Mouse (Mus musculus): Measurements from ENCODE around the gene Cideb. TPM values are rescaled to one million over a fixed set of nuclear protein-coding genes. Genes with fewer than 3 reads are reported as not detected.

Cideb gene
- total RNA-seq (2014; fragmentation: Nextera tagmentation) (not detected in 2 replicates), total RNA-seq (2017) (not detected in 2 replicates)

GRCm38 (mm10) chr14:55758363-55758784 is at the start of gene Cideb:
Cideb (minus strand) TSS chr14:55758458.
- peak; percentile 23 for ATAC-seq (replicated peaks; ENCODE audit: poor library complexity, severe bottlenecking)

- no peak for ATAC-seq (replicated peaks; ENCODE audit: poor library complexity, severe bottlenecking)
These were observed 37.3 kb upstream of the Cideb start for GRCm38 (mm10) chr14:55795380-55796163.

DNA sequence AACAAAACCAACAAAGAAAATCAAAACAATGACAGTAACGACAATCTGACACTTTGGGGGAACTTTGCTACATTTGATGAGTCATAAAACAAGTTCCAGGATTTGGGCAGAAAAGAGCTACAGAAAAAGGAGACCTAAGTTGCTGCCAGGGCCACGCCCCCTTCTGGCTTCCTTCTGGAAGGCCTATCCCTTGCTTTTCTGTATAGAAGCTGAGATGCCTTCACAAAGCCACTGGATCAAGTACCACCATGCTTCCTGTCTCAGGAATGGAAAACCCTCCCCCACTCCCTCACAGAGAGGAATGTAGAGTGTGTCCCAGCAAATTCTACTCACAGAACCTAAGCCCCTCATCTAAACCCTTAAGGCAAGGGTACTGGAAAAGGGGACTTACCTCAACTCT is 35.7 kb upstream of the Cideb start:
- no peak for ATAC-seq (replicated peaks; ENCODE audit: poor library complexity, severe bottlenecking)

DNA sequence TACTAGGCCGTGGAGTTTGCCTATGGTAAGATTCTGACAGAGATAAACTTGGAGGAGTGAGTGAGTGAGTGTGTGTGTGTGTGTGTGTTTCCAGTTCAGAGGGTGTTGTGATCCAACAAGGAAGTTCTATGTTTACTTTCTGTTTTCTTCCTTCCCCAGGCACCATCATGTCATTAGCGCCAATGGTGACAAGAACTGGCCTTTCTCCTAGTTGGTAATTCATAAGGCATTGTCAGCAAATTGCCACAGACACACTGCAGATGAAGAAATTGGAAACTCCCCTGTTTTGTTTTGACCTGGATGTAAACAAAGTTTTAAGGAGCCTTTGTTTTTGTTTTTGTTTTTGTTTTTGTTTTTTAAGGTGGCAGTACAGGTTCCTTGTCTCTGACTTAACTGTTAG is 35.2 kb upstream of the Cideb start:
- ATAC-seq (replicated peaks; ENCODE audit: poor library complexity, severe bottlenecking), result no peak

DNA sequence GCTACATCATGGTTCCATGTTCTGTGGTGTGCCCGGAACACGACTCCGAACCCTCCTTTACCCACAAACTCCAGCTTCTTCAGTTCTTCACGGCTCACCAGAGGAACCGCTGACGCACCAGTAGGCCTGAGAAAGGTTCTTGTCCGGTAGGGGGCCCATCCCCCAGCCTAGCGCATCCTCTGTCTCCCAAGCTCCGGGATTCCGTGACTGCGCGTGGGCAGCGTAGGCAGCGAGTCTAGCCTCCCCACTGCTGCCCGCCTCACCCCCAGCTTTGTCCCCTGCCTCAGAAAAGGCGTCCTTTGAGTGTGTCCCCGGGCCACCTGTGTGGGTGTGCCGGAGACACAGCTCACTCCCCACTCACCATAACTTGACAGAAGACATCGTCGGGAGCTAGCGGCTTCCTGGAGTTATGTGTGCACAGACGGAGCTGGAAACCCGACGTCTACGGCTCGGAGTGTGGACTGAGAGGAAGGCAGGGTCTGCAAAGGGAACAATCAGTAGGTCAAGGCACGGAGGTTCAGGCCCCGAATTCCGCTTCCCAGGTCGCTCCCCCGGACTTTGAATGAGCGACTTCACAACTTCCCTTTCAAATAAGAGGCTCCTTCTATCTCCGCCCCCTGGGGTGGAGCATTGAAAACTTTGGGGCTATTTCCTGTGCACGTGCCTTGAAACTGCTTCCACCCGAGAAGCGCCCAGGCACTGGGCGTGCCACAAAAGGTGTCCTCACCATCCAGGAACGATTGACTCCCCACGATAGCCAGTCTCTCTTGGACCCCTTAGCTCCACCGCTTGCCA is 30.2 kb upstream of the Cideb start, which contains the start of gene Ripk3:
Gene Ripk3 (minus strand): TSS at position 610 of the 795 bp plus-strand sequence.
- ATAC-seq (replicated peaks; ENCODE audit: poor library complexity, severe bottlenecking), result peak; percentile 88

GRCm38 (mm10) chr14:55787731-55788130 is 29.5 kb upstream of the Cideb start:
- 0 out of 2 replicates have a peak, but pooled peaks have one; percentile 12 for ATAC-seq (replicated peaks; ENCODE audit: poor library complexity, severe bottlenecking)

- ATAC-seq (replicated peaks; ENCODE audit: poor library complexity, severe bottlenecking), result no peak
These were observed 26.9 kb upstream of the Cideb start for GRCm38 (mm10) chr14:55785195-55785594.

DNA sequence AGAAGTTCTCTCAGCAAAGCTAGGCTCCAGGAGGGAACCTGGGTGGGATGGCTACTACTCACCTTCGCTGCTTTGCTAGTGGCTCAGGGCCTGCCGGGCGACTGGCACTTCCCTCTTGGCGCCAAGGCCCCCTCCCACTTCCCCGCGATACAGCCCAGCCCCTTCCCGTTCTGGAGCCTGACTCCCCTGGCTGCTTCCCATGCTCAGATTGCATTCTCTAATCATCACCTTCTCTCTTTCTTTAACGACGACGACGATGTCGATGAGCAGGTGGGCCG is 25.6 kb upstream of the Cideb start, which contains the start of gene Adcy4:
Gene Adcy4 (minus strand): TSS at position 138 of the 278 bp plus-strand sequence.
- no peak for ATAC-seq (replicated peaks; ENCODE audit: poor library complexity, severe bottlenecking)

DNA sequence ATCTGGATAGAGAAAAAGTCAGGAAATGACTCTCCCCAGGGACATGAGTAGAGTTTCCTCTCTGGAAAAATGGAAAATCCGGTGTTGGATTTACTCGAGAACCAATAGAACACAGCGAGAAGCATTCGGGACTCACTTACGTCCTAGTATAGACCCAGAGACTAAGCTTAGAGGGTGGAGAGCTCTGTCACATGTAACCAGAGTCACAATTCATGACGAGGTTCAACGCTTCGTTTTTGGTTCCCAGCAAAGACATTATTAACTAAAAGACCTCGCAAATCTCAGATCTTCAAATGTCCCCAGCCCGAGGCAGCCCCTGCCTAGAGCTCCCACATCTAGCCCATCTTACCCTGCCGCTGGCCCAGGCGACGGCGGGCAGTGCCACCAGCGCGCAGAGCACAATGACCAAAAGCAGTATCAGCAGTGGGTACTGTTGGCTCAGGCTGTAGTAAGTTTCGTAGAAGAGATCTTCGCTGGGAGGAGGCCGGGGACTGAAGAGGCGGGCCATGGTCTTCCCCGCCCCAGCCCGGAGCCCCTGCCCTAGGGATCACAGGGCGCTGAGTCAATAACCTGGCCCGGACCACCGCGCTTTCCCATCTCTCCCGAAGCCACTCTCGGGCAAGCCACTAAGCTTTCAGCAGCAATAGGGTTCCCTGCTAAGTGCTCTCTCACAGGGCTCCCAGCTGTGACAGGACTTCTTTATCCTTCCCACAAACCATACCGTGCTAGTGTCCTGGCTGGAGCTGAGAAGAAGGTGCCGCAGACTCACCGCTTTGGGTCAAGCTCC is 25.1 kb upstream of the Cideb start:
- ATAC-seq (replicated peaks; ENCODE audit: poor library complexity, severe bottlenecking), result no peak

DNA sequence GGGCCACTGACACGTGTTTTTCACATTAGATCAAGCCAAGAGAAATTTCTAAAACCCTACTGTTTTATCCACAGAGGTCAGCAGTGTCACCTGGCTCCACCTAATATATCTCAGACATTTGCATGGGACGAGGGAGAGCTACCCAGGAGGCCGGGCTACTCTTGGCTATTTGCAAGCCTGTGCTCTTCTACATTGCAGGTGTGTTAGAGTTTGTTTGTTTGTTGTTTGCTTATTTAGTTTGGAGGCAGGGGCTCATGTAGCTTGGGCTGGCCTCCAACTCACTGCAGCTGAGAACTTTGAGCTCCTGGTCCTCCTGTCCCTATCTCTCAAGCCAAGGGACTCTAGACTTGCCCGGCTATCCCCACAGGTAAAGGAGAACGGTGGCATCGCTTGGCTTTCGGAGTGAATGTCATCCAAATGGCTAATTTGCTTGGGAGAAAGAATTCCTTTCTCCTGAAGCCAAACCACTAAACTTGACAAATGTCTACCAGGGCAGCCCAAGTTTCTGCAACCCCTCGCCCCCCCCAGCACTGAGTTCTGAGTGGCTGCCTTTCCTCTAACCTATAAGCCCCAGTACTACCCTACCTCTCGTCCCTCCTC is 24.2 kb upstream of the Cideb start:
- ATAC-seq (replicated peaks; ENCODE audit: poor library complexity, severe bottlenecking), result no peak

- ATAC-seq (replicated peaks; ENCODE audit: poor library complexity, severe bottlenecking), result peak; percentile 89
These were observed 23.1 kb upstream of the Cideb start for GRCm38 (mm10) chr14:55781310-55781709.

GRCm38 (mm10) chr14:55780736-55781135 is 22.5 kb upstream of the Cideb start:
- no peak for ATAC-seq (replicated peaks; ENCODE audit: poor library complexity, severe bottlenecking)

GRCm38 (mm10) chr14:55779656-55780055 is 21.4 kb upstream of the Cideb start:
- no peak for ATAC-seq (replicated peaks; ENCODE audit: poor library complexity, severe bottlenecking)

- no peak for ATAC-seq (replicated peaks; ENCODE audit: poor library complexity, severe bottlenecking)
These were observed 20.4 kb upstream of the Cideb start for GRCm38 (mm10) chr14:55778686-55779085.

GRCm38 (mm10) chr14:55777806-55778205 is 19.5 kb upstream of the Cideb start:
- no peak; the same call in 1 of the 2 replicates for ATAC-seq (replicated peaks; ENCODE audit: poor library complexity, severe bottlenecking)

GRCm38 (mm10) chr14:55777176-55777575 is 18.9 kb upstream of the Cideb start:
- no peak for ATAC-seq (replicated peaks; ENCODE audit: poor library complexity, severe bottlenecking)

- ATAC-seq (replicated peaks; ENCODE audit: poor library complexity, severe bottlenecking), result no peak
These were observed 18.5 kb upstream of the Cideb start for GRCm38 (mm10) chr14:55776711-55777110.

DNA sequence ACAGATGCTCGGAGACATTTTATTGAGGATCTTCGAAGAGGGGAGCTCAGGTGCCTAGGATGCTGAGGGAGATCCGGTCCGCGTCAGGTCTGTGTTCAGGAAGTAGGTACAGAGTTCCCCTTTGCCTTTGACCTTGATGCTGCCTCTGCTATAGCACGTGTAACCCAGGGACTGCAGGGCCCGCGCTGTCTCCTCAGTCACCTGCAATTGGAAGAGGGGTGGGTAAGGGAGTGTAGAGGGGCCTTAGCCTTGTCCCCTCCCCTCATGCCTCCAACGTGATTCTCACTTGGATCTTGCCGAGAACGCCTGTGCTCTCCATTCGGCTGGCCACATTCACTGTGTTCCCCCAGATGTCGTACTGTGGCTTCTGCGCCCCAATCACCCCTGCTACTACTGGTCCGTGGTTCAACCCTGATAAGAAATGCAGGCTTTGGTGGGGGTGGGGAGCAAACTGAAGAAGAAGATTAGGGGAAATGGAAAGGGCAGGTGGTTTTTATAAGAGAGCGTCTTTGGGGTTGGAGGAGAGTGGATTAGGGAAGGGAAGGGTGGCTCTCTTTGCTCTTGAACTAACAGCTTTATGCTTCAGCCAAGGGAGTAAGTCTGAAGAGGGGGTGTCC is 10.9 kb upstream of the Cideb start:
- no peak for ATAC-seq (replicated peaks; ENCODE audit: poor library complexity, severe bottlenecking)

DNA sequence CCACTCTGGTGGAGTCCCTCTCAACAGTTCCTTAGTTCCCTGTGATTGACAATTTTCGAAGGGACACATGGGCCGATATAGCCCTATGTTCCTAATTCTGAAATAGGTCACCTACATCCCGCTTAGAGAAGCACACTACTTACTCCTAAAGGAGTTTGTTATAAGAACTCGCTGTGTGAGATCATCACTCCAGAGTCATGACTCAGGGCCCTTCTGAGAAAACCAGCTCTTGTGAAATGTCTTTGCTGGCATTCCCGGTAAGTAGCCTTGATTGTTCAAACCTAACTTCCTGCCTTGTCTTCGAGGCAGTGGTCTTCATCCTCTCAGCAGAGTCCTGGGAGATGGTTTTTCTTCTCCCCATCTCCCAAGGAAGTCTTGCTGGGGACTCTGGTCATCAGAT is 10.3 kb upstream of the Cideb start:
- ATAC-seq (replicated peaks; ENCODE audit: poor library complexity, severe bottlenecking), result no peak
